Mouse (Mus musculus) fibroblast of lung, adult 2 months (primary cell): ENCODE measurements around the gene Btk.
"Not testable (repeated sequence)": the region's sequence is repeated elsewhere in the genome, so short reads cannot be mapped to it uniquely, and the experiment has no call there.

Source experiments
- DNase-seq: peaks from one replicate; pipeline ENCODE4 v3.0.0-alpha.2; 2011; ENCODE audit warnings: low read depth

Btk gene

GRCm38 (mm10) chrX:134580528-134581305, 2.7 kb downstream of the Btk start:
- no peak for DNase-seq

DNA sequence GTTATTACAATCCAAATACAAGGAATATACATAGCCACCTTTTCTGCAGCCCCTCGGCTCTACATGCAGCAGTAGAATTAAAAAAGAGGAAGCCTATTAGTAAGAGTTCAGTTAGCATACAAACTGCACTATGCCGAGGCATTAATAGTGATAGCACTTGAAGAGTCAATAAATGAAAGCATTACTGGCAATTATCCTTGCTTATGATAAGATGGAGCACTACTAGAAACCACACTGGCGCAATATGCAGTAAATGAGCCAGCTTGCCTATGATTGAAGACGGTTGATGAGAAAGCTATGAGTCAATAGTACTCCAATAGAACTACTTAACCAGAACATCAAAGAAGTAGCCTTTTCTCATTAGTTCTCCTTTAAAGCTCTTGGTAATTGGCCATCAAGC, 5.5 kb downstream of the Btk start:
- no peak for DNase-seq

- no peak for DNase-seq
These were observed 16.7 kb downstream of the Btk start for GRCm38 (mm10) chrX:134566536-134567222.

- no peak for DNase-seq
These were observed 19.0 kb downstream of the Btk start for GRCm38 (mm10) chrX:134564326-134564725.

DNA sequence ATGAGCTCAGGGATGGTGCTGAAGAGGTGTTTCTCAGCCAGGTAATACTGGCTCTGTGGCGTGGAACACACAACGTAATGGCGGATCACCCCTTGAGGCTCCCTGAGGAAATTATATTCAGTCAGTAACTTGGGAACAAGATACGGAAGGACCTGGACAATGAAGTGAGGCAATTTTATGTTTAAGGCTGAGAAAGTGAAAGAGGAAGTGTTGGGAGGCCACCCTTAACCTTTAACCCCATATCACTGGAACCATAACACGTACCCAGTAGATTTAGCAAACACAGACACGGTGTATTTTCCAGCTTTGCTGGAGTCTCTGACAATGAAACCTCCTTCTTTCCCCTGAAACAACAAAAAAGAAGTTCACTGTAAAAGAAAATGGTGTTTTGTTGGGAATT, 28.9 kb downstream of the Btk start:
- DNase-seq: no peak

GRCm38 (mm10) chrX:134553326-134553725, 30.0 kb downstream of the Btk start:
- no peak for DNase-seq

DNA sequence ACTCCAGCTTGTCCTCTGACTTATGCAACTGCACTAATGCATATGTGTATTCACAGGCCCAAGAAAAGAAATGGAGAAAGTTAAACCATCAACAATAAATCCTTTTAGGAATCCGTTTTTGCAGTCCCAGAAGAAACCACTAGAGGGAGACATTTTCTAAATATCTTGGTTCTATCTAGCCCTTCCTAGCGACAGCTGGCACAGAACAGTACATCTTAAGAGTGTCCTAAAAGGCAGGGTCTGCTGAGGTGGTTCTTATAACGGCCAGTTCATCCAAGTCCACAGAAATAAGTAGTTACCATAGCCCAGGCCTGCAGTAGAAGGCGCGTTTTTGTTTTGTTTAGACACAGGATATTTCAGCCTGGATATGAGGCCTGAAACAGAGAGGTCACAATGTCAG, 32.5 kb downstream of the Btk start:
- DNase-seq: no peak

DNA sequence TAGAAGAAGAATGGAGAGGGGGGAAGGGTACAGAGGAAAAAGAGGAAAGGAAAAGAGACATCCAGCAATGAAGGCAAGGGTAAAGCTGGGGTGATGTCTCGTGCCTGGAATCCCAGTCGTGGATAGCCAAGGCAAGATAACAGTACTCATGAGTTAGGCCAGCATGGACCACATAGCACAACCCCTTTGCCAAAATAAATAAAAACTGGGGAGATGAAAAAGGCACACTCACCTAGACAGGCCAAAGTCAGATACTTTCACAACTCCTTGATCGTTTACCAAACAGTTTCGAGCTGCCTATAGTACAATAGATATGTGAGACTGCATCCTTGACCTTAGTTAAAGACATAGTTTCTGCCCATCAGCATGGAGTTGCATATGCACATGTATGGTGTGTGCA, 36.0 kb downstream of the Btk start:
- DNase-seq: no peak

GRCm38 (mm10) chrX:134541955-134542308, 41.4 kb downstream of the Btk start:
- no peak for DNase-seq

DNA sequence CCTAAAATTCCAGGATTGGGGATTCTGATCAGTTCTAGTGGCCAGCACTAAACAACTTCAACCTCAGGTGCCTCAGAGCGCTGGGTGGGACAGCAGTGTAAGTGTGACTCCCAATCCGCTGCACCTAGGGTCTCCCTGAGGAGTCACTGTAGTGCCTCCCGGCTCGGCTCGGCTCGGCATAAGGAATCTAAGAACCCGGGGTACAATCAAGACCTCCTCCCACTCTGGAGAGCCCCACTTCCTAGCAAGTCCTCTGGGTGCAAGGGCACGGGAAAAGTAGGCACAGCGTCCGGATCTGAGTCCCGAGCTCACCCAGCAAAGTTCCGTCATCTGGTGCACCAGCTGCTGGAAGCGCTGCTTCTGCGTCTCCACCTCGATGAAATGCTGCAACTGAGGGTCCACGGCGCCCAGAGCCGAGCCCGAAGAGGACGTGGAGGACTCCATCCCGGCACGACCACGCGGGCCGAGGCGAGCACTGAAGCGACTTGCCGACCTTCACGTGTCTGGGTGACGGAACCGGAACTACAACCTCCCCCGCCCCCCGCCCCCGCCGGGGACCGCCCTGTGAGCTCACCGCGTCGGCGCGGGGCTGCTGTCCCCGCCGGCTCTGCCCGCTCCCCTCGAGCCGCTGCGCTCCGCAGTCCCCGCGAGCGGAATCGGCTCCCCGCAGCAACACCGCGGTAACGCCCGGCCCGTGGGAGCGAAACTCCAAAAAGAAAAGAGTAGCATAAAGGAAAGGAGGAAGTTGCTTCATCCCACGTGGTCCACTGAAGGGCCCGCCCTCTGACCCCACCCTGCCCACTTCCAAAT, 42.0 kb downstream of the Btk start, which contains the start of gene Timm8a1:
Gene Timm8a1 (minus strand): TSS at position 721 of the 810 bp plus-strand sequence.
- DNase-seq: no peak

DNA sequence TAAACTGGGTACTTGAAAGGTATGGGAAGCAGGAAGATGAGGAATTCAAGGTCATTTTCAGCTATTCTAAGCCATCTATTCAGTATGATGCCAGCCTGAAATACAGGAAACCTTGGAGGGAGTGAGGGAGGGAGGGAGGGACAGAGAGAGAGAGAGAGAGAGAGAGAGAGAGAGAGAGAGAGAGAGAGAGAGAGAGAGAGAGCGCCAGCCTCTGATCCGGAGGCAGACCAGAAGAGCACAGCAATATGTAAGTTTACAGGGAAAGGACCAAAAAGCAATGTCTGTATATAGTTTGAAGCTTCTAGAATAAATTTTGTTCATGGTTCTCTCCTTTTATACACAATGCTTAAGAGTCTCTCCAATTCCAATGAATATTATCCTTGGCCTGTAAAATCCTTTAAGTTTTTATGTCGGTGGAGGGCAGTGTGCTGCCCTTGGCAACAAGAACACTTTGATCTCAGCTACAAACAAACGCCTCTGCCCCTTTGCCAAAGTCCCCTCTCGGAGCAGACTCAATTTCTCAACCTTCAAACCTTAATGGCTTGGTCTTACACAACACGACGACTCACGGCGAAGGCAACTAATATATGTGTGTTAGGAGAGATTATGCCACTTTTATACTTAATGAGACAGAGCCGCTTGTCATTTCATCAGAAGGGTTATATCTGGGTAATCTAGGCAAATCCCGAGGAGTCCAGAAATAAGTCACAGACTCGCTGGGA, 42.8 kb downstream of the Btk start:
- DNase-seq: no peak

GRCm38 (mm10) chrX:134539795-134540194, 43.6 kb downstream of the Btk start:
- DNase-seq: not testable (repeated sequence)

DNA sequence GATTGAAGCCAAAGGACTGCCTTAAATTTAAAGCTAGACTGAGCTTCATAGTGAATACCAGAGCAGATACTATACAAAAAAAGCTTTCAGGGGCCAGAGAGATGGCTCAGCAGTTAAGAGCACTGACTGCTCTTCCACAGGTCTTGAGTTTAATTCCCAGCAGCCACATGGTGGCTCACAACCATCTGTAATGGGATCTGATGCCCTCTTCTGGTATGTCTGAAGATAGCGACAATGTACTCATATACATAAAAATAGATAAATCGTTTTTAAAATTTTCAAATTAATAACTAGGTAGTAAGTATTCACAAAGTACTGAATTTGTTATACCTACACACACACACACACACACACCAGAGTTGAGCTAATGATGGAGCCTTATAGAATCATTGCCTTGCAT, 50.0 kb downstream of the Btk start:
- no peak for DNase-seq

- DNase-seq: no peak
These were observed 58.1 kb downstream of the Btk start for GRCm38 (mm10) chrX:134525260-134525659.

DNA sequence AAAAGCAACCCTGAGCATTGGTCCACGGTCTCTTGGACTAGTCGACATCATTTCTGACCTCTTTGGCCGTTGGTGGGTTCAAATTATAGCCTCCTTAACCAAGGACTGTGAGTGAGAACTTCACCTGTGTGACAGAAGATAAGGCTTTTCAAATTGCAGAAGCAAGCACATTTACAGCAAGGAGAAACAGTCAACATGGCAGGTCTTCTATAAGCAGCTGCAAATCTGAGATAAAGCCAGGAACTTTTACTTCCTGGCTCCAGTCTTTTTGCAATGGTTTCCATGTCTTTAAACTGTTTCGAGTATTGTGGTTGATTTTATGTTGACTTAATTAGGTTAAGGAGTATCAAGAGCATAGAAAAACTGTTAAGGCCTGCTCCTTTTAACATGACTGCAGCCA, 59.6 kb downstream of the Btk start:
- no peak for DNase-seq

- no peak for DNase-seq
These were observed 73.9 kb downstream of the Btk start for GRCm38 (mm10) chrX:134509473-134509872.

DNA sequence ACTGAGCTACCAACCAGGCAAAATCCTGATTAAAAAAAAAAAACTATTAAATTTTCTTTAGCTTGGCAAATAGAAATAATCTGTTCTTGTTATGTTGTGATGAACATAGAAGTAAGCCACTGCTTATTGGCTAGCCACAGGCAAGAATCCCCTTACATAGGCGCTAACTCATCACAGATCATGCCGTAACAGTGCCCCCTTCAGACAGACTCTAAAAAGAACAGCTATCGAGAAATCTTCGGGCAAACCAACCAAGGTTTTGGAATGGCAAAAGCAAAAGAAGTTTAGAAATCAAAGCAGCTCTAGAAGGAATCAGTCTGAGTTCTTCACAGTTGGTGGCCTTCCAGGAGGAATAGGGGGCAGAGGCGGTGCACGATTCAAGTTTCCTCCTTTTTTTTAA, 75.4 kb downstream of the Btk start:
- no peak for DNase-seq

DNA sequence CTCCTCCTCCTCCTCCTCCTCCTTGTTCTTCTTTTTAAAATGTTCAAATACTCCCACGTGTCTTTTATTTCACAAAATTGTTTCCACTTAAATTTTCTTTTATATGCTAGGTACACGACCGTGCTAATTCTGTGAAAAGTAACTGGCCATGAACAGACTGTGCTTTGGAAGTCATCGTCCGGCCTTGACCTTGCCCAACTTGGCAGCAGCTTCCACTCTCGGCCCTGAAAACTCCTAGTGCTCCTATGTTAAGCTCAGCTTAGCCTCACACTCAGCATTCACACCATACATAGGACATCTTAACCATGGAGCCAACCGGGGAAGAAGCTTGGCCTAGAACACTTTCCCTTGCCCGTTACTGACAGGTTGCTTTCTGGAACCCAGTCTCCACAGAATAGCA, 82.7 kb downstream of the Btk start:
- no peak for DNase-seq
